Mouse (Mus musculus) ES-E14 (cell line): ENCODE data around the gene Igdcc3. TPM values are rescaled to one million over a fixed set of nuclear protein-coding genes. Genes with fewer than 3 reads are reported as not detected.

ENCODE experiments used
- DNase-seq: peaks from one replicate; pipeline ENCODE4 v3.0.0-alpha.2; 2013; ENCODE audit warnings: low read depth, low spot score
- H3K27ac ChIP-seq: 2 replicates; pipeline ENCODE4 v1.5.1; 2012; ENCODE audit warnings: low read depth, mild to moderate bottlenecking, low read length, moderate library complexity, mixed read lengths; ENCODE audit not compliant: poor library complexity, insufficient read depth, severe bottlenecking
- H3K36me3 ChIP-seq: 2 replicates; pipeline ENCODE4 v1.6.1; 2012; ENCODE audit warnings: mild to moderate bottlenecking, low read length, moderate library complexity, mixed read lengths; ENCODE audit not compliant: control insufficient read depth, poor library complexity, insufficient read depth, severe bottlenecking
- H3K4me1 ChIP-seq, 2 experiments: fragments of 150-350 bp in 1 of 2; sonication (generic) in 1 of 2; 2 replicates each; pipeline ENCODE4 v1.6.1; 2012; ENCODE audit warnings: low read length in 2 of 2, mild to moderate bottlenecking in 1 of 2, mixed read lengths in 1 of 2; ENCODE audit not compliant: control insufficient read depth in 2 of 2, insufficient read depth in 2 of 2, poor library complexity in 1 of 2
- H3K4me3 ChIP-seq, 2 experiments: fragments of 150-350 bp in 1 of 2; sonication (generic) in 1 of 2; 2 replicates each; pipeline ENCODE4 v1.5.1; 2012; ENCODE audit warnings: low read length in 2 of 2, low read depth in 1 of 2, mild to moderate bottlenecking in 1 of 2, mixed read lengths in 1 of 2; ENCODE audit not compliant: insufficient read depth in 1 of 2, poor library complexity in 1 of 2, severe bottlenecking in 1 of 2
- H3K9ac ChIP-seq: 2 replicates; pipeline ENCODE4 v1.6.1; 2012; ENCODE audit warnings: low read depth, mild to moderate bottlenecking, low read length, mixed read lengths; ENCODE audit not compliant: poor library complexity, insufficient read depth, severe bottlenecking
- H3K9me3 ChIP-seq: fragments of 150-350 bp; sonication (generic); 2 replicates; pipeline ENCODE4 v1.6.1; 2012; ENCODE audit warnings: low read depth, mild to moderate bottlenecking, low read length; ENCODE audit not compliant: control insufficient read depth, insufficient read depth
- CHD2 ChIP-seq: IDR thresholded peaks from 2 replicates; pipeline ENCODE4 v1.6.1; 2014; ENCODE audit warnings: mild to moderate bottlenecking, low read depth, low read length, inconsistent platforms
- HCFC1 ChIP-seq: IDR thresholded peaks from 2 replicates; pipeline ENCODE4 v1.6.1; 2012; ENCODE audit warnings: low read length, inconsistent platforms, borderline replicate concordance; ENCODE audit not compliant: insufficient read depth
- MAFK ChIP-seq: IDR thresholded peaks from 2 replicates; pipeline ENCODE4 v1.6.1; 2014; ENCODE audit warnings: mild to moderate bottlenecking, low read depth, low read length, inconsistent platforms; ENCODE audit not compliant: insufficient read depth
- ZC3H11A ChIP-seq: IDR thresholded peaks from 2 replicates; pipeline ENCODE4 v1.6.1; 2012; ENCODE audit warnings: low read depth, mild to moderate bottlenecking, inconsistent platforms, low read length, borderline replicate concordance
- ZNF384 ChIP-seq: IDR thresholded peaks from 2 replicates; pipeline ENCODE4 v1.6.1; 2012; ENCODE audit warnings: low read depth, low read length, inconsistent platforms
- in situ Hi-C, 2 experiments: fragments of 600-800 bp; cut with MboI; formaldehyde crosslinking; loops; one replicate each; pipeline ENCODE4 v1.15.1; 2025; ENCODE audit warnings: low sequenced_read_pairs in 2 of 2, inconsistent platforms in 1 of 2; ENCODE audit not compliant: unreplicated experiment in 2 of 2
- total RNA-seq: library from RNA; depleted of rRNA; stranded (reverse); fragments of 300-350 nt; gene quantifications from 2 replicates; pipeline ENCODE4 v1.2.3, GENCODE M21; 2012

The Igdcc3 gene
- total RNA-seq, 1 experiment = 6.0 TPM

DNA sequence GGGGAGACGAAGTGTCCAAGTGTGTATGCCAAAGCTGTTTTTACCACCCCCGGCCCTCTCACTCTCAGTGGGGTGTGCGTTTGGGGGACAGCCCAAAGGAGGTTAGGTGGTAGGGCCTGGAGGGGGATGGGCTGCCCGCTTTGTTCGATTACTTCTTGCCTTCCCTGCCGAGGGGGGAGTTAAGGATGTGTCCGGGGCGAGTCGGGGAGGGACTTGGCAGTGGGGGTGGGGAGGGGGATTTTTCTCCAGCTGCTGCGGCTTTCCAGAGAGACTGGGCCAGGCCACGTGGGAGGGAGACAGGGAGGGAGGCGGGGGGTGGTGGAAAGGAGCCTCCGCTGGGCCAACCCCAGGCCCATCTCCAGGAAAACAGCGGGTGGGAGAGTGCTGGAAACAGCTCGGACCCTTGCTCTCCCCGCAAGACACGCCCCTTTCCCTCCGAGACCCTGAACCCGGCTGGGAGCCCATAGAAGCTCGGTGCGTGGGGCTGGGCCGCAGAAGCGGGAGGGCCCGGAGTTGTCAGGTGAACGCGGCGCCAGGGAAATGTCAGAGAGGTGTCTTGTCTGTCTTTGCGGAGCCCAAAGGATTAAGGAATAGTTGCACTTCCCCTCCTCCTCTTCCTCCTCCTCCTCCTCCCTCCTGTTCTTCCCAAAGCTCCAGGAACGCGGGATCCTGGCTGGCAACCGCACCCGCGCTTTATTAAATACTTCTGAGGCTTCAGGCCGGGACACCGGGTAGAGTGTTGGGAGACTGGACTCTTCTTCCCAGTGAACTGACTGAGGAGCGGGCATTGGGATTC, 38.4 kb upstream of the Igdcc3 start:
- in situ Hi-C loops = no loop called here
- H3K9ac ChIP-seq = peak overlapping the region; percentile 51; the same call in 1 of the 2 replicates
- H3K4me1 ChIP-seq = peaks cover 17 to 25% of the 10 kb centered on the region in 2 experiments
- DNase-seq = no peak
- TF ChIP-seq MAFK (no peak), ZC3H11A (no peak), CHD2 (no peak), HCFC1 (no peak), ZNF384 (no peak)
- H3K36me3 ChIP-seq = peaks cover 1% of the 10 kb centered on the region; the same call in 1 of the 2 replicates
- peak overlapping the region; percentile 50; the same call in 1 of the 2 replicates for H3K27ac ChIP-seq
- H3K4me3 ChIP-seq = peak overlapping the region; percentile 60 to 65
- no peaks in the 10 kb centered on the region for H3K9me3 ChIP-seq

DNA sequence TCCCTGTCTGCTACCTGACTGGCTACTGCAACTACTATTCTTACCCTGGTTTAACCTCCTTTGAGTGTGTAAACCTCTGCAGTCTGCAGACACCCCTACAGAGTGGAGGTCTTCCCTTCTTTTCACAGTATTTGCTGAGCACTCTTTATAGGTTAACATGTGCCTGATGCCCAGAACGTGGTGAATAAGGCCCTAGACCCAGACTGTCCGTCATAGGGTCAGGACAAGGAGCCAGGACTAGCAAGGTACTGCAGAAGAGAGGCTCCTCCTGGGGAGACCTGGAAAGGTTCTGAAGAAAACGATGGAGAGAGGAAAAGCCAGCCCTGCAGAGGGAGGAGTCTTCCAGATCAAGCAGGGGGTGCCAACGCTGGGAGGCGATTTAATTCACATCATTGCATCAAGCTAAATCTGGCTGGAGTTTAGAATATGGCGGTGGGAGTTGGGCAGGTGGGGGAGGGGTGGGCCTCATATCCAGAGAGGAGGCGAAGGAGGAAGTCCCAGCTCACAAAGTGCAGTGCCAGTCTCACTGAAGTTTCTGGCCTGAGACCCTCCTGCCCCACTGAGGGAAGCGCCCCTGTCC, 37.7 kb upstream of the Igdcc3 start:
- Histone ChIP-seq H3K27ac (no peak overlapping the region), H3K36me3 (peaks cover 1% of the 10 kb centered on the region; the same call in 1 of the 2 replicates), H3K9ac (no peak overlapping the region; the same call in 1 of the 2 replicates), H3K4me1 (peaks cover 20 to 25% of the 10 kb centered on the region in 2 experiments), H3K4me3 (peak overlapping the region; percentile 60 to 65), H3K9me3 (no peaks in the 10 kb centered on the region)
- no peak for TF ChIP-seq HCFC1
- in situ Hi-C loops = no loop called here
- no peak for DNase-seq

DNA sequence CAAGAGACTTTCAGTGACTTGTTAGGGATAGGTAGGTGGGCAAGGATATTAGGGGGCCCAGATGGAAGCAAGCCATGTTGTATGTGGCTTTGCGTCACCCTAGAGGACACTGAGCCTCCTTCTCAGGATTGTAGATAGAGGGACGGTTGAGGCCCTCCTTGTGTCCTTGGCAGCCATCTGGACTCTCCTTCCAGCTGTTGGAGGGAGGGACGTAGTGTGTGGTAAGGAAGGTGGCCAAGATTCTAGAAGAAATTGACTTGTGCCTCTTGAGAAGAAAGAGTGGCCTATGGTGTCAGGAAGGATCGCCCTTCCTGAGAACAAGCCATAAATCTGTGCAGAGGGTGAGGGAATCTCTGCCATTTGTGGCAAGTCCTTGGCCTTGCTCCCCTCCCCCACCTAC, 34.2 kb upstream of the Igdcc3 start:
- in situ Hi-C loops = no loop called here
- H3K4me3 ChIP-seq = no peak overlapping the region
- peaks cover 32 to 33% of the 10 kb centered on the region in 2 experiments for H3K4me1 ChIP-seq
- TF ChIP-seq HCFC1 (no peak), CHD2 (no peak), ZNF384 (no peak), ZC3H11A (no peak), MAFK (no peak)
- no peak overlapping the region for H3K9ac ChIP-seq
- peaks cover 1% of the 10 kb centered on the region; the same call in 1 of the 2 replicates for H3K36me3 ChIP-seq
- DNase-seq = no peak
- no peak overlapping the region for H3K27ac ChIP-seq
- no peaks in the 10 kb centered on the region for H3K9me3 ChIP-seq

DNA sequence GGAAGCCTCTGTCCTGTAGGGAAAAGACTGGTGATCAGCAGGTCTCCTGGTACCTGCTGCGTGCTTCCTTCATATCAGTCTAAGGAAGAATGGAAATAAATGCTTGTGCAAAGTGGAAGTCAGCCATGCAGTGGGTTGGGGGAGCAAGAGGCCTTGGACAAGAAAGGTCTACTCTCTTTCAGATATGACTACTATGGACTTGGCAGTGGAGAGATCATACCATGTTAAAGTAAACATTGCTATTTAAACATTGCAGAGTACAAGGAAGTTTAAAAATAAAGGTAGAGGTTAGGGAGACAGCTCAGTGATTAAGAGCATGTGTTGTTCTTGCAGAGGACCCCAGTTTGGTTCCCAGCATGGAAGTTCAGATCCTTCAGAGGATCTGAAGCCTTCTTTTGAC, 33.1 kb upstream of the Igdcc3 start:
- Histone ChIP-seq H3K36me3 (peaks cover 1% of the 10 kb centered on the region; the same call in 1 of the 2 replicates), H3K4me1 (peaks cover 31 to 32% of the 10 kb centered on the region in 2 experiments), H3K27ac (no peak overlapping the region), H3K4me3 (no peak overlapping the region), H3K9ac (no peak overlapping the region), H3K9me3 (no peaks in the 10 kb centered on the region)
- DNase-seq = no peak
- TF ChIP-seq ZC3H11A (no peak), ZNF384 (no peak), MAFK (no peak), CHD2 (no peak), HCFC1 (no peak)
- in situ Hi-C loops = no loop called here
